Mouse (Mus musculus) left cerebral cortex, adult 9 months (tissue): ENCODE measurements at regions not wholly inside any gene's neighbourhood (a gene's known extent, or its start where the extent isn't known, plus 50 kb on each side); places are given as distances from the start of the nearest gene placed in this dataset.

Experiments
- DNase-seq, 2 experiments: peaks; one replicate each; pipeline ENCODE4 v3.0.0; 2022; ENCODE audit warnings: low spot score in 2 of 2

DNA sequence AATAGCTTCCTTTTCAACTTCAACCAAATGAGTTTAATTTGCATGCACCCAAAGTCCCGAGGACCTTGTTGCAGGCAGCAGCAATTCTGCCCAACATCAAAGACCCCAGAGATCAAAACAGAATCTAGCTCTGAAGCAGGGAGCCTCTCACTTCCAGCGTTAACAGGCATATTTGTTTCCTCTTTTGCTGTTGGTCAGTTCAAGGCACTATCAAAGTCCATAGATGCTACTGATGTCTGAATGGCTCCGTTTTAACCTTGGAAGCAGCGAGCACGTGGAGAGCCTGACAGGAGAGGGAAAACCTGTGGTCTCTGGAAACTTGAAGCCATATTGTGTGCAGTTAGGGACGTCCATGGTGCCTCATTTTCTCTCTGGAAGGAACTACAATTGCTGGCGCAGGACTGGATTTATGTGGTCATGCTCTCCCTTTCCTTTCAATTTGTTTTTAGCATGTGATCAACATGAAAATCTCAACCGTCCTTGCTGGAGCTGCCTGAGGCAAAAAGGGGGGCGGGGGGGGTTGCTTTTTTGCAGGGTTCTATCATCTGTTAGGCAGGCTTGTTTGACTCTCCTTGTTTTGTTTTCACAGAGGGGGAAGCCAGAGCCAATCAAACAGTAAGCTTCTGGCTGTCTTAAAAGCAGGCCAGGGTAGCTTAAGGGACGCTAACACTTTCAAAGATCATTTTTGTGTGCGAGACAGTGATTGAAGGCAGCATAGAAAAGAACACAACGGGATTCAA is 338.4 kb downstream of the Btg1 start:
- DNase-seq: no peak

DNA sequence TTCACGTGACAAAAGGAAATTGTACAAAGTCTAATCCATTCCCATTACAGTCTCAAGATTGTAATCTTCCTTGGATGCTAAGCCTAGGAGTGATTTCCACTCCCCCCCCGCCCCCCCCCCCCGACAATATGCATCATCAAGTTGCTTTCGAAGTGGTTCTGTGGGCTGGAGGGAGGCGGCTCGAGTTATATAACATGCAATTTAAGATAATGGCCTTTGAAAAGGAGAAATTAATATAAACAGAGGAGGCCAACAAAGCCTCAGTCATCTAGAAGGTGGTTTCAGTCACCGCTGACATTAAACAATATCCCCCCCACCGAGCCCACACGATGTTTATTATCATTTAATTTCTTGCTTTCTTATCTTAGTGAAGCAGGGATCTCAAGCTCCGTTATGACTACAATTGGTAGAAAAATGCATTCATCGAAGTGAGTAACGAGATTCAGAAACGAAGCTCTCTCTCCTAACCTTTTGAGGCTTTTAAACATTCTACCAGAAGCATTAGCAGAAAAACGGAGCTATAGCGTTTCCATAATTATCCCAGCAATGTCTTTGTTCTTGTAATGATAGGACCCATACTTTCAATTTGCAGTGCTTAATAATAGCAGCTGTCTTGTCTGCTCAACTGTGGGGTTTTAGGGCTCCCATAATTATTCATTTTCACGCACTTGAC is 339.1 kb downstream of the Btg1 start:
- DNase-seq: peak; percentile 15 to 16

DNA sequence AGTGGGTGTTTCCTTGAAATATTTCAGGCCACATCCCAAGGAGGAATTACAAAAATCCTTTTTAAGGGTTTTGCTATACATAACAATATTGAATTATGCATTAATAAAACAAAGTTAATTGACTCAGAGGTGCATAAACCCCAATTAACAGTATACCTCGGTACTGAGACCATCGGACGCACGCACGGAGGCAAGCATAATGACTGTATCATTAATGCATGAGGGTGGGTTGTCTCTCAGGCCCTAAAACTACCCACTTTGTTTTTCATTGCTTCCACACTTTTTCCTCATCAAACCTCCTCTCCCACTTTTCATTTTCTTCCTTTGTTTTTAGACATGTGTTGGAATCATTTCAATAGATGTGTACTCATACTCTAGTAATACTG is 339.6 kb downstream of the Btg1 start:
- no peak for DNase-seq

DNA sequence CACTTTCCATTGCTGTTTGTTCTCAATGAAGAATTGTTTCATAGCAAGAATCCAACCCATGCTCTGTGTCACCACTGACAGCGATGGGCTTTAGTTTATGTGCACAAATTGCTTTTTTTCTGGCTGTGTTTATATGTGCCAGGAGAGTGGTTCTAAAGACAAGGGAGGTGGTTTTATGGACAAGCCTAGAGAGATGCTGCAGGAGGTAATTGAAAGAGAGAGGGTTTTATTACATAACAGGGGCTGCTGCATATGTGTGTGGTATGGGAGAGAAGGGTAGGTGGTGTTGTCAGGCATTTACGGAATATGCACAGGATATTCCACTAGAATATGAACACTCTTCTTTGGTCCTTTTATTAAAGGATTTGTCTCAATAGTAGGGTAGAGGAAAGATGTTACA is 340.2 kb downstream of the Btg1 start:
- no peak for DNase-seq

DNA sequence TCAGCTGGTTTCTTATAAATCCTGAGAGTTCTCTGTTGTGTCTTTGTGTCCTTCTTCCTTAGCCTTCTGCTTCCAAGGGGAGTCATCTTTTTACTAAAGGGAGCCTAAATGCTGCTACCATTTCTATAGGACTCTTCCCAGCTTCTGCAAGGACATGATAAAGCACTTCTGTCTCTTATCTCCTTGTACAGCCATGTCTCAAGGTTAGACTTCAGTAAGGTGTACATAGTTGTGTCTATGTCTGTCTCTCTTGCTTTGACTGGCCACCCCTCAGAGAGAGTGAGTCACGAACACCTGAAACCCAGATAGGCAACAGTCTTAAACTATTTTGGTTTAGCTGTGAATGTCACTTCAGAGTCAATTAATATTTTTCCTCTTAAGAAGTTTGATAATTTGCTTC is 353.0 kb downstream of the Btg1 start:
- DNase-seq: no peak

DNA sequence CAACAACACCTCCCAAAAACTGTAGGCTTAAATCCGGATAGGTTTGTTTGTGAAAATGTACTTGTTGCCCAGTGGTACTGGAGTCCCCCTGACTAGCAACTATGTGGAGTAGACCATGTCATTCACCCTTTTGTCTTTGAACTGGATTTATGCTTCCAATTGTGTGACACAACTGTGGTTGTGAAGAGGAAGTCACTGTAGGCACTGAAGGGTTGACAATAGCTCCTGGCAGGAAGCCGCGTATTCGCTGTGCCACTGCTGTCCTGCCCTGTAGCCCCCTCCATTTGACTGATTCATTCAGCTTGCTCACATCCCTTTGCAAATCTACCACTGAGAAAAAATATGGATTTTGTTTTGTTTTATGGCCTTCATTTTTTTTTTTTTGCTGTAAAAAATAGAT is 353.9 kb downstream of the Btg1 start:
- DNase-seq: no peak

DNA sequence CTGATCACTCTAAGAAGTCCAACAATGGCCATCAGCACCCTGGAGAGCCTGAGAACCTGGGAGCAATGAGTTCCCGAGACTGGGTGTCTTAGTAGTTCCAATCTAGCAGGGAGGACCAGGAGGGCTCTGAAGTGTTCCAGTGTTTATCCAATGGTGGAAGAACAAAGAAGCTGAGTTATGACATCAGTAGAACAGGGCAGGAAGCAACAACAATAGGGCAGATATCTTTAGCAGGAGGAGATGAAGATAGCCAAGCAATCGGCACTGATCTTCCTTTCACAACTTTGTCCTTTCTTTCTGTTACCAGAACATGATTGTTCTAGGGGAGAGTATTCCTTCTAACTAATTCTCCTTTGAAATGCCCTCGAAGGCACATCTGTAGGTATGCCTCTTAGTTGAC is 355.0 kb downstream of the Btg1 start:
- DNase-seq: no peak

DNA sequence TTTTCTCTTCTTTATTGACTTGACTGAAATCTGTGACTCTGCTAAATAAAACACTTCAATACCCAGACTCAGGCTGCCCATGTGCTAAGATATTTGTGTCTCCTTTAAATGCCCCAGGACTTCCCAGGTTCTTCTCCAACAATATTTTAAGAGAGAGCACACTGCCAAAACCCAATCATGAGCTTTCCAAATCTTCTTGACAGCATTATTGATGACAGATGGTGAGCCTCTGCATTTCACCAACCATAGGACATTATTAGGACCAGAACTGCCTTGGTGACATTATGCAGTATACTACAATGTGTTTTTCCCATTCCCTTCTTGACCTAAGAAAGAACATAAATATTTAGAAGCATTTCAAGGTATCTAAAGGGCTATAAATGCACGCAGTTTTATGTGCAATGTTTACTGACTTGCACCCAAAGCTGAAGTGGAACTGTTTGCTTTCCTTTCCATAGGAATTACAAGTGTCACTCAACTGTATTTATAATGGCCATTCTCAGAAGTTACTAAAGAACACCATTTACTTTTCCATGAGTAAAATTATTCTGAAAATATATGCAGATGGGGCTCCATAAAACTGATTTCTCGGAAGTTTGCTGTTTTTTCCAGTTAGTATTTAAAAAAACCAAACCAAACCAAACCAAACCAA is 357.6 kb downstream of the Btg1 start:
- no peak for DNase-seq

DNA sequence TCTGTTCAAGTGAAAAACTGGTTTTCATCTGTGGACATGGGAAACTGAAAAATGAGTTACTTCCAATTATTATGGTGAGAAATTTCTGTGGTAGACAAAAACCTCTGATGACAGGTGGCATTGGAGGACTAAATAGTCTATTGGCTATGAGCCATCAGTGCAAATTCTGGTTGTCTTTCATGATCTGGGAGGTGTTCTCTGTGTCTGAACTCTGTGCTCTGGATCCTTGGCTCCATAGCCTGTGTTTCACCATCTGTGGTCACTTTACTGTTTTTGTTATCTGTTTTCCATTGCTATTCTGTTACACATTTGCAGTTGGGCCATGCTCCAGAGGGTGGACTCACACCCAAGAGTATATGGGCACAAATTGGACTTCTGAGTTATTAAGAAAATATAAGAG is 359.9 kb downstream of the Btg1 start:
- no peak for DNase-seq

DNA sequence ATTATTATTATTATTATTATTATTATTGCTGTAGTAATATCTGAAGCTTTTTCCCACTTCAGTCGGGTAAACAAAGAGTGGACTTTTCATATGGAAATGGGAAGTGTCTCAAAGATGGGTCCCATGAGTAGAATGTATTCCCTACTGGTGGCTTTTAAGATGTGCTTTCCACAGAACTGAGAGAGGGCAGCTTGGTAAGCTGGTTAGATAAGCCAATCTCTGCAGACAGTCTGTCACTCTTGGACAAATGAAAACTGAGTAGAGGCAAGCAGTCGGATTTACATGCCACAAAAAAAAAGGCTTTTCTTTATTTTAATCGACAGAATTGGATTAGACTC is 363.7 kb downstream of the Btg1 start:
- no peak for DNase-seq

DNA sequence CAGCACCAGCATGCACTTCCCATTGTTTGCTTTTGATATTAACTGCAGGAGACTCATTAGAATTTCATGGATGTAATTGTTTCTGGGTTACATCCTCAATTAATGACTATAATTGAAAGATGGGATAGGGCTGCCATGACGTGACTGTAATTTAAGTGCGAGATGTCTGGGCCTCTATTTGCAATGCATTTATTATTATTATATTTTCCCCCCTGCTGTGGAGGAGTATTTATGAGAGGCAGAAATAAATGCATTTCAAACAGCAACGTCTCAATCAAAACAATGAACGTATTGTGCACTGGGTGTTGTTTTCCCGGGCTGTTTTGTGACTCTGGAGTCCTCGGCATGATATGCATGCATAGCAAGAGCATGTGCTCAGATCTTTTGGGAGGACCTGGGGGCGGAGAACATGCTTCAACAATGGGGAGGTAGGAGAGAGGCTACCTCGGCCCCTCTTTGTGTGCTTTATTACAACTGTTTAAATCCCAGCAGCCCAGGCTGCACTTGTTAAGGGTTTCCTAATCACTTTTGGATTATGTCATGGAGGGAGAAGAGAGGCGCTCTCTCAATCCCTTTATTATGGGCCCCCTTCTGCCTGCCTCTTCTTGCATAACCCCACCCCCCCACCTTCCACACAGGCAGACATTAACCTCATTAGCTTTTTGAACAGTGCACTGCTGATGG is 364.2 kb downstream of the Btg1 start:
- no peak for DNase-seq

DNA sequence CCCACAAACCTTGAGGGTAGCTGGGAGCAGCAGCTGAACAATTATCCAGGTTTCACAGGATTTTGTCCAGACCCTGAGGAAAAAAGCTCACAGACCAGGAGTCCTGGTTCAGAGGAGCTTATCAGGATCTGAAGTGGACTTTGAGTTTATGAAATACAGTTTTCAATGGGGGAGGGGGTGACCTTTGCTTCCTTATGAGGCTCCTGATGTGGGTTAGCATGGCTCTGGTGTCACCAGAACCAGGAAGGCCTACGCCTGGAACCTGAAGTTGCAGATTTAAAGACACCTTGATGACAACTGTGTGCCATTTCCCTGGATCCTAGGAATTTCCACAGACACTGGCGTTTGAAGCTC is 364.7 kb downstream of the Btg1 start:
- no peak for DNase-seq

DNA sequence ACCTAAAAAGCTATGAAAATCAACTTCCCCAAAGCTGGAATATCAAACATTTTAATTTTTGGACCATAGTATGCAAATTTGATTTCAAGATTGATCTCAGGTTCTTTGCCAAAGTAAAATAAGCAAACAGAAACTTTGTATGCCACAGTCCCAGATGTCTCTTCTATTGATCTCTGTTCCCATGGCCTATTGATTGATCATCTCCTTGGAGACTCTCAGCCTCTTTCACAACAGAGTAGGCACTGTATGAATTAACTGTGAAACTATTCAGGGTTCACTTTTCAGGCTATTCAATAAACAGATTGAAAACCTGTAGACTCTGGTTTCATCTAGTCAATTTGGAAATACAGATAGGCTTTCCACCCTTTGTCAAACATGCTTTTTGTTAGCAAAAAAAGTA is 384.1 kb downstream of the Btg1 start:
- no peak for DNase-seq

DNA sequence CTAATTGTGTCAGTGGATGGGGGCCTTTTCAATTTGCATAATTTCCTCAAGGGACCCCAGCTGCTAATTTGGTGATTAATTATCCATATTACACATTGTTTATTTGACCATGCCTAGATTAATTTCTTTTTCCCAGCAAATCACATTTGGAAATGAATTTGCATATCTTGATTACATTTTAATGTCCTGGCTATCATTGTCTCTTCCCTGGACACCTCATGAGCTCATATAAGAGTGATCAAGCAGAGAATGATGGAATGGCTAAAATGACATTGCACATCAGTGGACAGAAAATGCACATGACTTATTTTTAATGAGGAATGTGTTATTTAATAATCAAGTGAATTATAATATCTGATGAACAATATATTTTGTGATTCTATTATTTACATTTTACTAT is 392.1 kb downstream of the Btg1 start:
- DNase-seq: no peak

DNA sequence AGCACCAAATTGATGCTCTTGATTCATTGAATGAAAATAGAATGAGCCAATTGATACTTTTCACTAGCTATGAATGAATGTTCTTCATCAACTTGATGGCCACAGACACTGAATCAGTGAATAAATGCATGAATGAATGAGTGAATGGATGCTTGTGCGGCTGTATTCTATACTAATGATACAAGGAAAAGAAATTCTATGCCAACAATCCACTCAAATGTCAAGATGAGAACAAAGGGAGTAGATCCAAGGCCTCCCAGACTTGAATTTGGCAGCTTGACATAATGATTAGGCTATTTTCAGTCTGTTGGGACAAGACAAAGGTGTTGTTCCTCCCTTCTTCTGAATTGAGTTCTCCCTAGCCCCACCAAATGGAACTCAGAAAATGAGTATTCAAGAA is 393.1 kb downstream of the Btg1 start:
- DNase-seq: no peak

DNA sequence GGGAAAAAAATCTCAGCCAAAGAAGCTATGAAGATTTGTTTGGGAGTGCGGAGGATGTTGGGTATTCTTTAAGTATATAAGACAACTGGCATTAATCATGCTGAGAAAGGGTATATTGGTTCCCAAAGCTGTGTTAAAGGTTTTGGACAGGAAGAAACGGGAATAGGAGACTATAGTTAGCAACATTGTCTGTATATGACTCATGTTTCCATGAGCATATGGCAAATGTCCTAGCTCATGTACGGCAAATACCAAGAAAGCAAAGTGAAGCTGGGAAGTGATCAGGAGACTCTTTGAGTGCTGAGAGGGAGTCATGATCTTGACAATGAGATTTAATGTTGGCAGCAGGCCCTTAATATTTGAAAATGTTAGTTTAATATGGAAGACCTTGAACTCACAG is 401.8 kb downstream of the Btg1 start:
- DNase-seq: no peak

DNA sequence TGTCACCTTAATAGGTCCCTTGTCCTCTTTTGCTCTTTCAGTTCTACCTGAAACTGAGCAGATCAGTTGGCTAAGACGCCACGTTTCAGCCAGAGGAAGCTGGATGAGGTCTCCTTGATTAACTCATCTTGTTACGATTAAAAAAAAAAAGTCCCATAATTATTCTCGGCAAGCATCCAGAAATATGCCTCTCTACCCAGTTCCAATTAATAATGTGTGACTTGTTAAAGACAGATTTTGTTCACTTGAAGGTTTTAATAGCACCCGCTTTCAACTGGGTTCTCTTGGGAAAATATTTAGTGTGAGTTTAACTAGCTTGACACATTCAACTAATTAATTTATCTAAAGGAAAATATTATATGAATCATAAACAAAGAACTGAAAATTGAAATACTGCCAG is 412.0 kb downstream of the Btg1 start:
- no peak for DNase-seq

DNA sequence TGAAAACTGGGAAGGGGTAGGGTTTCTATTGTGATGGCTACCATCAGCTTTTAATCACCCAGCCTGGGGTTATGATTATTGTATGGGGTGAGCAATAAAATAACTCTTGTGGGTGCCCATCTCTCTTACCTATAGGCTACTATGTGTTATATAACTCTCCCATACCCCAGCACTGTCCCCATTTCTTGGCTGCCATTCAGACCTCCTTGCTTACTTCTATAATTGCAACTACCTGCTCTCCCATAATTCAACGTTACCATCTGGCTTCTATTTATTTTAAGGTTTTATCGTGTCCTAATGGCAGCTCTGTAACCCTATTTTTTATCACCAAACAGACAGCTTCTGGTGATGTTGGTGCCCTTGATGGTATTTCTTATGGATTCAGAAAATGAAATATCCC is 414.2 kb downstream of the Btg1 start:
- DNase-seq: no peak

DNA sequence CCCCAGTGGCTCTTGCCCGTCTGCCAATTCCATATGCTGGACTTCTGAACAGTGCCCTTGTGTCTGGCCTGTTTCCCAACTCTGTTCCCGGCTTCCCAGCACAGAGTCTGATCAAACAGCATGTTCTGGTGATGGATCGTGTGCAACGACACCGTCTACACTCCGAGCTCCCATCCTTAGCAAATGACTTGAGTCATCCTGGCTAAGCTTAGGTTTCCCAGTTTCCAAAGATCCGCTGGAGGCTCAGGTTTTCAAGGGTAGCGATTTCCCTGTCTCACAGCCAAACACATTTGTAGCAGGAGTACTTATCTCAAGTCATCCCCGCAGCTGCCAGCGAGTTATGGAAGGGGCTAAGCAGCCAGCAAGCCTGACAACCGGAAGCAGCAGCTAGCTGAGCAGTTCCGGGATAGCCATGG is 418.6 kb downstream of the Btg1 start:
- DNase-seq: peak in 1 of 2 experiments; percentile 10

DNA sequence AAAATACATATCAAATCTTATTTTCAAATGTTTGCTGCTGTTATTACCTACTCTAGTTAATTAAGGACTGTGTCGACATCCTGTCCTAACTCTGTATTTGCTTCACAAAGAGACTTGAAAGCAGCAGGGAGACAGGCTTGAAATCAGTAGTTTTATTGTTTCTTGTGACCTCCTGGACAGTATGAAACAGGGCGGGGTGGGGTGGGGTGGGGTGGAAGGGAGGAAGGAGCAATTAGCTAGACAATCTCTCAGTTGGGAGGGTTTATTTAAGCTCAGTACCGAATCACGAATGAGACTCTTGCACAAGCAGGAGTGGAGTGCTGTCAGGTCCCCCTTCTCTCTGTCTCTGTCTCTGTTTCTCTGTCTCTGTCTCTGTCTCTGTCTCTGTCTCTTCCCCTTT is 421.2 kb downstream of the Btg1 start:
- DNase-seq: no peak

DNA sequence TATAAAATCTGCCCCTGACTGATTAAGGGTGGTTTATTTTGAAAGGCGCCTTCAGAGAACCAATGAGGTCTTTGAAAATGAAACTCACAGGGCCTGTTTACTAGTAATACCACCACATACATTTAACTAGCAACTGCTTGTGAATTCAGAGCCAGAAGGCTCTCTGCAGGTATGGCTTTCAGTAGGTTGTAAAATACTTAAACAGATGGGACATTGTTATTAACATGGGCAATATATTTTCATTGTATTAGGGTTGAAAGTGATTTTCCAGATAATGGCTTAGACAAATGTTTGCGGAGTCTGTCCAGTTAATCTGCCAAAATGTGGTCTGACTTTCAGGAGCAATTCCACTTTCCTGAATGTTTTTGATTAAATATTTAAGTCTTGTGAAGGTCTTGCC is 430.8 kb downstream of the Btg1 start:
- no peak for DNase-seq

DNA sequence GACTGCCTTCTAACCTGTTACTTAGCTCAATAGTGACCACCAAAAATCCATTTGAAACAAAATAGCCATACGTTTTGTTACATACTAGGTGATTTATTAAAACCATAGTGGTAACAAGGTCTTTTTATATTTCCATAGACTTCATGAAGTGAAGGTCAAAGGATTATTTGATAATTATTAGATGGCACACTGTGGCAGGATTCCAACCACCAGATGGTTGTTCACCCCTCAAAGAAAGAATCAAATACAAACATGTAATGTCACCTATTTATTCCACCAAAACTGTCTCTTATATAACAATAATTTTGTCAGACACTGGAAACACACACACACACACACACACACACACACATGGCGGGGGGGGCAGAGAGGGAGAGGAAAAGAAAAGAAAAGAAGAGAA is 431.2 kb downstream of the Btg1 start:
- no peak for DNase-seq

DNA sequence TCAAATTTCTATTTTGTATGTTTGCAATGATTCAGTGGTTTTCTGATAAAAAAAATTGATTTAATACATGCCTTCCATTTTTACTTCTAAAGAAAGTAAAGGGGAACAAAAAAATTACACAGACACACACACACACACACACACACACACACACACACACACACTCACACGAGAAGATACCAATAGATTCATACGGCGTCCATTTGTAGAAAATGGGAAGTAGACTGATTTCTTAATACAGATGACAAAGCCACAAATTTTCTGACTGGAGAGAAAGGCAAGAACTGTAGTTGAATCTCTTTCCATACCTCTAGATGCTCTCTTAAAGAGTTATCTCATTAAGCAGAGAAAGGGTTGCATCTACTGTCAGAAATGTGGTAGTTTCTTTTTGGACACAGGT is 424.9 kb upstream of the Dcn start:
- no peak for DNase-seq
